Mouse (Mus musculus) spleen, embryonic (tissue): Measurements from ENCODE around the gene Padi3.

ENCODE experiments used
- CTCF ChIA-PET: fragments of 350-600 bp; sonication (Branson Sonifier 250); formaldehyde crosslinking; loops from one replicate; lab custom pipeline; 2022; lab: Charles Lee

Padi3 gene

DNA sequence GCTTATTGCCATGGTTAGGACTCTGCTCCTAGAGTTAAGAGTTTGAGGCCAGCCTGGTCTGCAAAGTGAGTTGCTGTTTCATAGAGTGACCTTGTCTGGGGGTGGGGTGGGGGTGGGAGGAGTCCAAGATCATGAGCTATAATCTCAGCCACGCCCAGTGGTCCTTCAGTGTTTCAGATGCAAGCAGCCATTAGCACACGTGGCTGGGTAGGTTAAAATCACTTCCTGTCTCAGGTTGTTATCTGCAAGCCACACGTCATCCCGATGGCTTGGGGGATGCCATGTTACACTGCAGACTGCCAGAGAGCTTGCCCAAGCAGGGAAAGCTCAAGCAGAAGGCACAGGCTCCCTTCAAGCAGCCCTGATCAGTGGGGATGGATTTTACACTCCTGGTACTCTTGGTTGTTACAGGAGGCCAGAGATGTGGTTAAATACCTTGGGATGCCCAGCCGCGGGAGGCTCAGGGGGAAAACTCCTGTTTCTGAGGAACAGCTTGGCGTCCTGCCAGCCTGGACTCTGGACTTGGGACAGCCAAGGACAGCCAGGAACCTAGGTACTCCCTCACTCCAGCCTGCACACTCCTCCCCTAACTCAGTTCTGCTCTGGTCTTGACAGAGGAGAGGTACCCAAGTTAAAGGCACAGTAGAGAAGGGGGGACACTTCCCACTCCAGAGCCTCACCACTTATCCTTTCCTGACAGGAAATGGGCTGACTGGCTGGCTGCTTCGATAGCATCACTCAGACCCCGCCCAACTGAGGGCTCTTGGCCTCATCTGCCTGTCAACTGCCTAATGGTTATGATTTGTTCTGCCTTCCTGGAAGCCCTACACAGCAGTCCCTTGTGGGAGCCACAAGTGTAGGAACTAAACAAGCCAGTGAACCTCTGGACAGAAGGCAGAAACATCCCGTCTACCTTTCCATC, 5.8 kb upstream of the Padi3 start:
- CTCF ChIA-PET: interaction anchor here (0.6 to 1.0 kb wide), 2 partner anchors 53 to 135 kb away, joined by 3 to 4 read pairs; no protein-coding TSS in a partner anchor

DNA sequence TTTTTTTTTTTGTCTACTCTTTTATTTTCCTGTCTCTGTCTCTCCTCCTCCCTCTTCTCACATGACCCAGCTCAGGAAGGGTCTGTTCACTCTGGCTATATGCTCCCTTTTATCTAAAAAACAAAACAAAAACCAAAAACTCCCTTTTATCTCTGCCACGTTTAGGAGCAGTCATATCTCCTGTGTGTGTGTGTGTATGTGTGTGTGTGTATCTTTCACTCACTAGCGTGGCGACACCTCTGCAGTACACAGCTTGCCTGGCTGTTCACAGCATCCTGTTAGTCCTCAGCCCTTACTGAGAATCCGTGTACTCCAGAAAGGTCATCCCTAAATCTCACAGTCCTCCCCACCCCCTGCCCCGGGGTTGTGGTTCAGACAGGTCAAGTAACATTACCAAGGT, 5.0 kb upstream of the Padi3 start:
- CTCF ChIA-PET: interaction anchor here (0.6 to 1.0 kb wide), 2 partner anchors 54 to 136 kb away, joined by 3 to 4 read pairs; no protein-coding TSS in a partner anchor

DNA sequence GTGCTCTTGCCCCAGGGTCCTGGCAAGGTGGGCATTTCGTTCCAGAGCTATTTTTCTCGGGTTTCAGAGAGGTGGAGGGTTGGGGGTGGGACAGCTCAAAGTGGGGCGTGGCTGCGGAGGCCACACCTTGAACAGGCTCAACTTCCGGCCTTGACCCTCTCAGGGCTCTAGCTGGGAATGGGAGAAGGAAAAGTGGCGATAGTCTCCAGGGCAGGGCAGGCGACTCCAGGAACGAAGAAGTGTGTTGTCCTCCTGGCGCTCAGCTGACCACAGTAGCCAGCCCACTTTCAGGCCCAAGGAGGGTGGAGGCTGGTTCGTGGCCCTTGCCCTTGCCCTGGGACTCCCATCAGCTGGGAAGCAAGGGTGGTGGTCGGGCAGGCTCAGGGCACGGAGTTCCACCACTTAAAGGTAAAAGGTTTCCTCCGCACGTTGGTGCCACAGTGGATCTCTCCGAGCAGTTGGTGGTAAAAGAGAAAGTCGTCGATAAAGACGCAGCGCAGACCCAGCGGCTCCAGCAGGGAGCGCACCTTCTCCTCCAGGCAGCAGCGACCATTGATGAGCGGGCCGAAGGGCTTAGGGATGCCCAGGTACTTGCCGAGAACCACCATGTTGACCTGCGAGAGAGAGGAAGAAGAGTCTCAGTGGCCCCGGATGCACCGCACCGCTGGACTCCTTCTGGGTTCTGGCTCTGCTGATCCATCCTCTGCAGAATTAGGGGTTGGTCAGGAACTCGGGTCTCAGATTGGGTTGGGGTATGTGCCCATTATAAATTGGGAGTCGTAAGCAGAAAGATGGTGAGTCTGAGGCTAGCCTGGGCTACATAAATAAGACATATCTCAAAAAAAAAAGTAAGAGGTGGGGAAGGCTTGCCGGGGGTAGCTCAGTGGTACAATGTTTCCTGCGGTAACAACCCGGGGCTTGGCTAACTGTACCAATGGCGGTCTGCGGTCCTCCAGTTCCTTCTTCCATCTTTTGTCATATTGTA, 4.1 kb upstream of the Padi3 start:
- CTCF ChIA-PET: interaction anchor here (1.0 kb wide), 2 partner anchors 55 to 91 kb away, joined by 3 to 4 read pairs; no protein-coding TSS in a partner anchor

DNA sequence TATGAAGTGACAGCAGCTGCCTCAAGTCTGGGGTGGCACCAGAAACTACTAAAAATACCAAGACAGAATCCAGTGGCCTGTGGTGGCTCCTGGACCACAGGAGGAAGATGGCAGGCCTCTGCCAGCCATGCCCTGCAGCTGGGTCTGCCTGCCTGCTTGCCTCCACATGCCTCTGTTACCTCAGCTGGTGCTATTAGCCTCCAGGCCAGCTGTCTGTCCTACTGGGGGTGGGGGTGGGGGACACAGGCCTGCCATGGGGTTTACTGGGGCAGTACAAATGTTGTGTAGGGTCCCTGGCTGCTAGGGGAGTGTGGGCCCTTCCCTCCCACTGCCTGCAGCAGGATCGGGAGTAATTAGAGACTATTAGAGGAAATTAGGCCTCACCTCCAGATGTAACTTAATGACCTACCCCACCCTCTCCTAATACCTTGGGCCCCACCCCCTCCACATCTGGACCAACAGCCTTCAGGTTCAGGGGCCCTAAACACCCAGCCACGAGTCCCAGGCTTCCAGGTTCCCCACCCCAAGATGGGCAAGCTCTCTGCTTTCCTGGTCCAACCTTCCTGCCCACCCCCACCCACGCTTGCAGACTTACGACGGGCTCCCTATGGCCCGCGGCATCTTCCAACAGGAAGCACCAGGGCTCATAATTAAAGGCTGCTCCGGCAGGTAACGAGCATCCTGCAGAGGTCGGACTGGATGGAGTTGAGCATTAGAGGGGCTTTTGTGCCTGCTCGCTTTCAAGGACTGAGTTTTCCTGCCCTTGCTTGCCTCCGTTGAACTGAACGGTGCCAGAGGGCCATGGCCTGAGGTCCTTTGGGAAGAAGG, 3.1 kb upstream of the Padi3 start:
- CTCF ChIA-PET: interaction anchor here (1.0 kb wide), 1 partner anchor 90 kb away, joined by 3 read pairs; no protein-coding TSS in a partner anchor

DNA sequence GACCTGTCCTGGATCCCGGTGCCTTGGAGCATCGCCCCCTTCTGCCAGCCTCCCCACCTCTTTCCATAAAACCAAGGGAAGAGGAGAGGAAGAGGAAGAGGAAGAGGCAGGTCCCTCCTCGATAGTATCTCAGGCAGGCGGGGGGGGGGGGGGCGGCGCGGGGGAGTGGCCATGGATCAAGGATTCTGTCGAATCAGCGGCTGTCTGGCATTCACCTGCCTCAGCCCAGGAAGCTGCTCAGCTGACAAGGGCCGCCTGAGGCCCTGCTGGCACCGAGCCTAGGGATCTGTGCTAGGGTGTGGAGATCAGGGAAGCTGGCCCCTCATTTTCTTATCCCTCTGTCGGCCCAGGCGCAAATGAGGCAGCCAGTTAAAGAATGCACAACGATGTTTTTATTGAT, 2.2 kb upstream of the Padi3 start:
- CTCF ChIA-PET: interaction anchor here (0.6 kb wide), 2 partner anchors 136 to 1168 kb away, joined by 3 to 8 read pairs; no protein-coding TSS in a partner anchor

DNA sequence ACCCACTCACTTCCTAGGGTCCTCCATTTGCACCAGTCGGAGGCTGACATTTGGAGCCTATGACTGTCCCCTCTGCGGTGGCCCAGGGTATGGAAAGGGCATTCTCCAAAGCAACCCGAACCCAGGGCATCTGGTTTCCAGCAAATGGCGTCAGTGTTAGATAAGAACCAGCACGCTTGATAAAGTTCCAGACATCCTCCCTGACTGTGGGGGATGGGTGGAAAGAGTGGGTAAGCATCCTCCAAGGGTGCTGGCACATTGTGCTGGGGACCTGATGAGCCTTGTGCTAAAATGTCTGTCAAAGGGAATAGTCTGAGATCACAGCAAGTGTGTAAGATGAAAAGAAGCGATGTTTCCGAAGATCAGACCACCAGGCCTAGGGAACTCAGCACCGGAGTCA, 1.7 kb upstream of the Padi3 start:
- CTCF ChIA-PET: interaction anchor here (0.6 kb wide), 1 partner anchor 136 kb away, joined by 8 read pairs; no protein-coding TSS in a partner anchor

DNA sequence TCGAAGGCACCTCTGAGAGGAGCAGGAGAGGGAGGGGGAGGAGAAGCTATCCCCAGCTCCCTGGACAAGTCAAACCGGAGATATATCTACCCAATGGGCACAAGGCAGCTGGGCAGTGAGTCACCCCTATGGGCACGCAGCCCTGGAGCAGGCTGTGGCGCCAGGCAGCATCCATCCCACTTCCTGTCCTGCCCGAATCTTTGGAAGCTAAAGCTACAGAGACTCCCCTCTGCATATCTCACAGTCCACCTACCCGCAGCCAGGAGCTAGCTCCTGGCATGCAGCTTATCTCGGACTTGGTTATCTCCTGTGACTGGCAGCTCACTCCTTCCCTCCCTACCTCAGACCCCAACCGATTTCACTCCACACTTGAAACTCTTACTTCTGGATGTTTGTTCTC, 1.3 kb downstream of the Padi3 start:
- CTCF ChIA-PET: no interaction called here

DNA sequence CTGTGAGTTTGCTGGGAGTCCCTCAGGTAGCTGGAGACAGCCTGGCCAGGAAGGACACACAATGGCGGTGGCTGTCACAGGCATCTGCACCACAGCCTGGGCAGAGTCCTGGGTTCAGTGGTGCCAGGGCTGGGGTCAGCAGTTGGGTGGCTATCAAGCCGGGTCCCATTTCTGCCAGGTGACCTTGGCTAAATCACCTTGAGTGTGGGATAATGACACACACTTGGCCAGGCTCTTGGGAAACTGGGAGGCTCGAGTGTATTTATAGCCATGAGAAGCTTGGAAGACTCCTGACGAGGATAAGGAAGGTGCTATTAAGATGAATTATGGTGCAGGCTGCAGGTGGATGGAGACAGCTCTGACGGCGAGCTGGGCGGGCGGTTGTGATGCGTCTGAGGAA, 5.8 kb downstream of the Padi3 start:
- CTCF ChIA-PET: no interaction called here

DNA sequence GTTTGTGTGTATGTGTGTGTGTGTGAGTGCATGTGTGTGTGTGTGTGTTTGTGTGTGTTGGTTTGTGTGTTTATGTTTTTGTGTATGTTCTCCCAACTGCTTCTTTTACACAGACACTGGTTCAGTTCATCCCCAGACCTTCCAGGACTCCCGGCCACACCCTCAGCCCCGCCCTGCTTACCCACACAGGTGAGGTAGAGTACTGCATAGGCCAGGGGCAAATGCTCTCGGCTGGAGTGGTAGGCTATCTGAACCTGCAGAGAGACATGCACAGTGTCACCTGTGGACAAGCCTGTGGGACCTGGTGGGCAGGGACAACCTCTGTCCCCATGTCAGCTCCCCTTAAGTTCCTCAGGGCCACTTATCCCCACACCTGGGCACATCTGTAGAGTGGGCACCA, 9.1 kb downstream of the Padi3 start:
- CTCF ChIA-PET: no interaction called here

DNA sequence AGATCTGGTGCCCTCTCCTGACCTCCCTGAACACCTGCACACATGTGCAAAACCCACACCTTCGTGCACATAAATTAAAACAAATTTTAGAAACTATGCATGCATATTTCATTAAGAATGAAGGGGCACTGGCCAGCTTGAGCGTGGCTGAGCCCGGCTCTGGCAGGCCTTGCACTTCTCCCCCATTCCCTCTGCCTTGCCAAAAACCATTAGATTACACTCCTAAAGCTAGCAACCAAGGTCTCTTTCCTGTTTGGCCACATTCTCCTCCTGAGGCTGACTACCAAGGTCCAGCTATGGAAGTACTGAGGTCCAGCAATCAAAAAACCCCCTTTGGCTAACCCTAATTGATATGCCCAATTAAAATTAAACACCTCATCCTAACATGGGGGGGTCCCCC, 13.7 kb downstream of the Padi3 start:
- CTCF ChIA-PET: no interaction called here

DNA sequence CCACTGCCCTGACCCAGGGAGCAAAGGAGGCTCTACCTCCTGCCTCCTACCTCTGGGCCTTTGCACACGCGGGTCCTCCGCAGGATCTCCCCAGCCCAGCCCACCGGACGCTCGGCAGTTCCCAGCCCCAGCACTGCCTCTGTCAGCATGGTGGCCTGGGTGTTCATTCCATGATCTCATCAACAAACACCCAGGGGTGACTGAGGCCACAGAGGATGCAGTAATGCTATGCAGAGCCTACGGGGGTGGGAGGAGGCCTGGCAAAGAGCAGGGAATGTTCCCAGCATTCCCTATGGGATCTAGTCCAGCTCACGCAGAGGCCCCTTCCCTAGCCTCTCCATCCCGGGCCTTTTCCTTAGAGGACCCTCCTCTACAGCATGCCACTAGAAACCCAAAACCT, 15.8 kb downstream of the Padi3 start:
- CTCF ChIA-PET: no interaction called here

DNA sequence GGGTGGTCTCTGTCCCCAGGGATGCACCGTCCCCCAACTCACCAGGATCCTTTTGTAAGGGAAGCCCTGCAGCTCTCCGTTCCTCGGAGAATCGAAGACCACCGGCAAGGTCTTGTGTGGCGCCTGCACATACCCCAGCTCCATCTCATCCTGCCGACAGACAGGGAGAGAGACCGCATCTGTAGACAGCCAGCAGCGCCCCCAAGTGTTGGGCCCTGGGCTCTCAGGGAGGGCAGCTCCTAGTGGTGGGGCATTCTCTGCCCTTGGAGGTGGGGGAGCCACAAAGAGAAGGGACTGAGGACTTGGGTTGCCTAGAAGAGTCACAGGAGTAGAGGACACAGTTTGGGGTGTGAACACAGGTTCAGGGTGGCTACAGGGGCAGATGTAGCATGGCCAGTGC, 16.7 kb downstream of the Padi3 start:
- CTCF ChIA-PET: no interaction called here

DNA sequence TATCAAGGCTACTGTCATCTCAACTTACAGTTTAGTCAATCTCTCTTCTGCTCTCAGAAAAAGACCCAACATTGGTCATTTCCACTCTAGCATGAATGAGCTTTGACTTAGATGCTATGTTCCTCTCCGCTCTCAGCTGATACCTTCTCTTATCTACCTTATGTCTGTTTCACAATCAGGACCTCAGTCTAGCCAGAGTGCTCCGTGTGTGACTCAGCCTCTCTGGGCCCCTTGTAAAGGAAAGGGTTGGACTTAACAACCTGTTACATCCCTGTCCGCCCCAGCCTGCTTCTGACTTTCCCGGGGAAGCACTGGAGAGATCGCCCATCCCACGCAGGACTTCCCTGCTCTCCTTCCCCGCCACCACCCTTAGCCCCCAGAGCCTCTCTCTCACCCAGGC, 17.9 kb downstream of the Padi3 start:
- CTCF ChIA-PET: no interaction called here

DNA sequence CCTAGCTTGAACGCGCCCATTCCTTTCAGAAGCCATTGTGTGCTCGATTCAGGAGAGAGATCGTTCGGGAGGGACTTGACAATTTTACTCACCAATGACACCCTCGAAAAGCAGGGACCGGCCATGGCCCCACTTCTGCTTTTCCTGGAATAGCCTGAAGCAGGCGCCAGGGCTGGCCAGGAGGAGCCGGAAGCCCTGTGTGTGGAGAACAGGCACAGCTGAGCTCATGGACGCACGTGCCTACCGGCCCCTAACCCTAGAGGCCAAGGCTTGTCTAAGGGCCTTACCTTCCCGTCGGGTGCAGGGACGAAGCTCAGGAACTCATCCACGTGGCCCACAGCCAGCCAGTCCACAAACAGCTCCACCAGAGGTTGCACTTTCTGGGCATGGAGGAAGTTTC, 19.4 kb downstream of the Padi3 start:
- CTCF ChIA-PET: interaction anchor here (0.6 kb wide), 1 partner anchor 51 kb away, joined by 3 read pairs; no protein-coding TSS in a partner anchor

DNA sequence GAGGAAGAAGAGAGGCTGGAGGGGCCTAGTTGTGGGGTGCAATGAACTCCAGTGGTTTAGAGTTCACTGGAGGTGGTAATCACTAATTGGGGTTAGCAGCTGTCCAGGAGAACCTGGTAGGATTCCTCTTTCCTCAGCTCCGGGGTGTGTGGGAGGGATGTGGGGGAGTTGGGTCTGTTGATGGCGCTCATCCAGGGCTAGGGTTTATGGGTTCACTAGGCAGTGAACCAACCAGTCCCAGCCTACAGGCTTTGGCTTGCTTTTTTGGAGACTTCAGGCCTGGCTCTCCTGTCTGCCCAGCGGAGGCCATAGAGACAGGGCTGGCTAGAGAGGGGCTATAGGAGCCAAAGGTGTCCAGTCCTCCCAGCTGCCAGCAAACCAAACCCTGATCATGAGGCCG, 20.5 kb downstream of the Padi3 start:
- CTCF ChIA-PET: no interaction called here

DNA sequence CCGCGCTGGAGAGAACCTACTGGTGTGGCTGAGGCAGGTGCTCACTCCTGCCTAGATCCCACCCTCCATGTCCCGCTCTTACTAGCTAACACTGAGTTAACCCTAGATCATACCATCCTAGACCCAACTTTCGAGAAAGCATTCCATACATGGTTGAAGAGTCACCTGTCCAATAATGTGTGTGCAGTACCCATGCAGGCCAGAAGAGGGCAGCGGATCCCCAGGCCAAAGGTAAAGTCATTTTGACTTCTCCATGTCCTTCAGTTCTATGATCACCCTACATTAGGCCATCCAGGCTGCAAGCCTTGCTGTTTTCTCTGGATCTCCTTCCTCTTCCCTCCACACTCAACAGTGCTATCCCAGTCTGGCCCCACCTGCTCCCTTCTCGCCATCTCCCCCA, 21.5 kb downstream of the Padi3 start:
- CTCF ChIA-PET: interaction anchor here (0.5 to 0.6 kb wide), 2 partner anchors 61 to 811 kb away, joined by 4 to 7 read pairs; no protein-coding TSS in a partner anchor

DNA sequence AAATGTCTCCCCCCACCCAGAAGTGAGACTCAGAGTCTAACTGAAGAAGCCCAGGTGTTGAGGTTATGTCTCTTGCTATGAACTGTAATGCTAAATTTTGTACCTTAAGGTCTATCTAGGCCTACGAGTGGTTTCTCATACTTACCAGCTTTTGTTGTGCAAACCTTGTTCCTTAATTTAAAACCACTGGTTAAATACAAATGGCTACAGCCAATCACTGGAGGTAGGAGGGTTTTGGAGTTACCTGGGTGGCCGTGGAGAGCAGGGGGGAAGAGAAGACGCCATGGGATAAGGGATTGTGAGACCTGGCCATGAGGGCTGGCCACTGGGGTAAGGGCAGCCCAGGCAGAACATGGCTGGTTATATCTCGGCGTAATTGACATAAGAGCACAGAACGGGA, 22.2 kb downstream of the Padi3 start:
- CTCF ChIA-PET: interaction anchor here (0.6 kb wide), 1 partner anchor 812 kb away, joined by 4 read pairs; no protein-coding TSS in a partner anchor

DNA sequence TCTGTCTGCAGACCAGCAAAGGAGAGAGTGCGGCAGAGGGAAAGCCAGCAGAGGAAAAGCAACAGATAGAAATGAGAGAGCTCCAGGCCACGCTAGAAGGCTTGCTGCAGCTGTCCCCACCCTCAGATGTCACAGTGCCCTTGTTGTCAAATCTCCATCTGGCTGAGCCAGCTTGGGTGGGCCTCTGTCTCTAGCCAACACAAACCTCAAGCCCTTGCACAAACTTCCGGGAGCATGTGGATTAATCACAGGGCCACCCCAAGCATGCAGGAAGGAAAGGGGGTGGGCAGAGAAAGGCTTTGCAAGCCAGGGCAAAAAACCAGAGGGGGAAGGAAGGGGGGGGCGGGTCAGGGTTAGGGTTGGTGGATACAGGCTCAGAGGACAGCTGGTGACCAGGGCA, 23.0 kb downstream of the Padi3 start:
- CTCF ChIA-PET: interaction anchor here (0.6 kb wide), 1 partner anchor 455 kb away, joined by 10 read pairs; no protein-coding TSS in a partner anchor

DNA sequence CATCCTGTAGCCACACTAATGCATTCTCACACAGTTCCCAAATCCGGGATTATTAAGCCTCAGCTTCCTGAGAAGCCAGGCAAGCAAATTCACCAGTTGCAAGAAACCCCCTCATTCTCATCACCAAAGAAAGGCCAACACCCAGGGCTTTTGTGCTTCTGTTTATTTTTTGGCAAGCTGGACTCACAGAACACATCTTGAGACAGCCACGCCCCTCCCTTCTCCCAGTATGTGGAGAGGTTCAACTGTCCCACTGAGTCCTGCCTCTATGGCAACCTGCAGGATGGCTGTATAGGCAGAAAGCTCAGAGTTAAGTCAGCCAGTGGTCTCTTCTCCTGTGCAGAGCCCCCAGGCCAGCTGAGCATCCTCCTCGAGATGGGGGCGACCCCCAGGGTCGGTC, 25.2 kb downstream of the Padi3 start:
- CTCF ChIA-PET: no interaction called here

DNA sequence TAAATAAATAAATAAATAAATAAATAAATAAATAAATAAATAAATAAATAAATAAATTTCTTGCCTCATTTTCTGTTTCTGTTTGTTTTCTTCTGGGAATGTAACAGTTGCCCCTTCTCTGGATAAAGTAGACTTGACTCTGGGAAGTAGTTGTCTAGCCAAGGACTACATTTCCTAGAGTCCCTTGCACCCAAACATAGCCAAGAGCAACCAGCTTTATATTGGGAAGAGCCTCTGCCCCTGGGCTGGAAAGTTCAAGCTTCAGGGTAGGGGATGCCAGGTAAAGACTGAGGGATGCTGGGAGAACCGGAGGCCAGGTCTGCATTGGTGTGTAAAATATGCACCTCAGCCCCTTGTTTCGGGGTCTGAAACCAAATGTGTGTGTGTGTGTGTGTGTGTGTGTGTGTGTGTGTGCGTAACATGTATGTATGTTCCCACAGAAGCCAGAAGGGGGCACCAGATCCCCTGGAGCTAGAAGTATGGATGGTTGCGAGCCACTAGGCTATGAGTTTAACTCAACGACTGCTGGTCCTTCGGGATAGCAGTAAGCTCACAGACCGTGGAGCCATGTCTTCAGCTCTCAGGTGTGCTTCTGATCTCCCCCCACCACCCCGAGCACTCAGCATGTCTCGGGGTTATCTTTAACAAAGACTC, 26.0 kb downstream of the Padi3 start:
- CTCF ChIA-PET: no interaction called here
